Comparison of ENCODE assay signal across 22 mouse cellular contexts in the genomic region with DNA sequence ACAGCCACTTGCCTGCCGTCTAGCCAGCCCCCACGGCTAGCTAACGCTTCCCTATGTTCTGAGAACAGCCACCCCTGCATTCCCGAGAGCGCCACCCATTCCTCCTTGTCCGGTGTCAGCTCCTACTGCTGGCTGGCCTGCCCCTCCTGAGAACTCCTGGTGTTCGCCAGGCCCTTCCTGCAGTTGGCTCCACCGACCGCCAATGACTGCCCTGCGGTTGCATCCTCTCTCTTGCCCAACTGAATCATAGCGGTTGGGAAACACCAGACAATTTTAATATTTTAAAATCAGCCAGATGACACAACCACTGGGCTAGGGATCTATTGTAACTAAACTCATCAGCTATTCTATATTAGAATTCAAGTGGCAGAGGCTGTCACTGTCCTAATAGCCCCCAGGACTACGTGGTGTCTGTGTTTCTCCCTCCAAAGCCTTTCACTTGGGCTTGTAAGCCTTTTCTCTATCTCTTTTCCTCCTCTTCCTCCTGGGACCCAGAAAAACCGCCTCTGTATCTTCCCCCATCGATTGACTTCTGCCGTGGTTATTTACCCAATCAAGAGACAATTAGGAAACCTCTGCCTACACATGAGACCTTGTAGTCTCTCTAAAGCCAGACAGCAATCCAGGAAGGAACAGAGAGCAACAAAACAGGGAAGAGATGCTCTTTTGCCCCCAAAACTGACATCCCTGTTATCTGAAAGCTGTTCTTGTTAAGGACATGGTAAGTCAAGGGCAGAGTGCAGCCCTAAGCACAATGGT. TPM values are rescaled to one million over a fixed set of nuclear protein-coding genes. Genes with fewer than 3 reads are reported as not detected.
A peak's percentile ranks its signal among the peaks of the same experiment; 100 is the strongest.
DNase-seq lines count a peak whose midpoint lies in the region; ATAC-seq and TF ChIP-seq lines count a peak whose summit lies in the region.
"Had no signal": no experiment of that assay in that cellular context is flagged by ENCODE, and none has a peak within 500 bp of the region (broad histone marks: within the 10 kb centered on the region; RNA-seq: fewer than 3 reads in every experiment).

No protein-coding gene starts in this region.

- H3K9me3 ChIP-seq in hindbrain, postnatal 0 days (ENCODE audit: low read length) = no peaks in the 10 kb centered on the region
- H3K9me3 ChIP-seq: forebrain, embryonic 10.5 days; limb, embryonic 15.5 days; stomach, embryonic 15.5 days had no signal

- intact Hi-C loops in gastrocnemius, adult 2 months (cut with DNase I) = no loop called here

- no peak overlapping the region for H3ac ChIP-seq in C2C12 (ENCODE audit: control insufficient read depth, insufficient read length, low read depth)

- H3K4me3 ChIP-seq in gastrocnemius, adult 2 months = no peak overlapping the region
- H3K4me3 ChIP-seq in C2C12 (ENCODE audit: insufficient read depth, poor library complexity, severe bottlenecking) = no peak overlapping the region
- no peak overlapping the region for H3K4me3 ChIP-seq in hindbrain, postnatal 0 days (ENCODE audit: low read length)
- H3K4me3 ChIP-seq: forebrain, embryonic 10.5 days; limb, embryonic 15.5 days; stomach, embryonic 15.5 days had no signal

- no peaks in the 10 kb centered on the region for H3K79me3 ChIP-seq in C2C12 (ENCODE audit: low read depth)

- H3K79me2 ChIP-seq in C2C12 (ENCODE audit: control insufficient read depth, insufficient read depth) = no peaks in the 10 kb centered on the region

- no peak overlapping the region for H3K9ac ChIP-seq in hindbrain, postnatal 0 days (replicated peaks; ENCODE audit: low read length)
- H3K9ac ChIP-seq: forebrain, postnatal 0 days; hindbrain, embryonic 14.5 days; limb, embryonic 15.5 days; stomach, embryonic 15.5 days had no signal

- no peak for TF ChIP-seq CTCF in gastrocnemius, adult 2 months (IDR thresholded peaks at IDR 0.05)
- peak; percentile 1 for TF ChIP-seq CTCF in C2C12 (IDR thresholded peaks at IDR 0.05; ENCODE audit: control insufficient read depth, insufficient read depth, insufficient read length)
- no peak for TF ChIP-seq CTCF in hindbrain, postnatal 0 days (IDR thresholded peaks at IDR 0.05; ENCODE audit: low read depth)

- no peak overlapping the region for H3K27ac ChIP-seq in gastrocnemius, adult 2 months
- no peak overlapping the region for H3K27ac ChIP-seq in hindbrain, postnatal 0 days
- H3K27ac ChIP-seq: forebrain, embryonic 10.5 days; hindbrain, embryonic 14.5 days; kidney, postnatal 0 days; limb, embryonic 15.5 days; stomach, embryonic 15.5 days had no signal

- H3K27me3 ChIP-seq in C2C12 (ENCODE audit: control insufficient read depth, insufficient read depth, insufficient read length) = no peaks in the 10 kb centered on the region
- H3K27me3 ChIP-seq in hindbrain, postnatal 0 days (ENCODE audit: insufficient read depth, low read length) = no peaks in the 10 kb centered on the region
- H3K27me3 ChIP-seq: limb, embryonic 15.5 days; stomach, embryonic 15.5 days had no signal

- ATAC-seq in granulocyte monocyte progenitor cell, adult 5-6 weeks (replicated peaks; ENCODE audit: poor library complexity, severe bottlenecking) = peak; percentile 98
- ATAC-seq in hindbrain, postnatal 0 days = no peak
- ATAC-seq: forebrain, postnatal 0 days had no signal

- peak; percentile 20 for DNase-seq in gastrocnemius, adult 2 months
- DNase-seq in gastrocnemius, postnatal 10 days = no peak
- DNase-seq in 3134 (ENCODE audit: extremely low read depth, insufficient read length, low spot score) = peak; percentile 18
- DNase-seq in hindbrain, postnatal 0 days (ENCODE audit: low spot score) = no peak
- DNase-seq in urinary bladder, postnatal 10 days (ENCODE audit: low spot score) = no peak
- DNase-seq: cerebellum, adult 2 months; forebrain, postnatal 0 days; gastrocnemius, postnatal 36 days; heart, postnatal 4 days; kidney, adult 2 months; left cerebral cortex, postnatal 4 days; lung, postnatal 14 days; midbrain, embryonic 14.5 days; thymus, adult 2 months; thymus, postnatal 4 days had no signal

- no peak overlapping the region for H3K4me2 ChIP-seq in hindbrain, postnatal 0 days (ENCODE audit: low read depth, low read length)
- H3K4me2 ChIP-seq: hindbrain, embryonic 14.5 days; limb, embryonic 15.5 days; stomach, embryonic 15.5 days had no signal

- H3K36me3 ChIP-seq in C2C12 (ENCODE audit: control insufficient read depth, insufficient read depth) = no peaks in the 10 kb centered on the region
- H3K36me3 ChIP-seq in hindbrain, postnatal 0 days (ENCODE audit: insufficient read depth, low read length) = no peaks in the 10 kb centered on the region
- H3K36me3 ChIP-seq: forebrain, embryonic 10.5 days; limb, embryonic 15.5 days; stomach, embryonic 15.5 days had no signal

- H3K4me1 ChIP-seq in hindbrain, postnatal 0 days (ENCODE audit: insufficient read depth, low read length) = no peaks in the 10 kb centered on the region
- H3K4me1 ChIP-seq: forebrain, embryonic 10.5 days; limb, embryonic 15.5 days; stomach, embryonic 15.5 days had no signal

- WGBS in hindbrain, postnatal 0 days = 79% methylated on average over 15 of the region's 15 CpGs

TF ChIP-seq in C2C12, 6 proteins besides CTCF, POLR2A, EP300 and RAD21:
- TF ChIP-seq USF1 (IDR thresholded peaks at IDR 0.05; ENCODE audit: low read depth) (no peak), CEBPB (IDR thresholded peaks at IDR 0.05; ENCODE audit: low read depth) (peak; percentile 74), FOSL1 (IDR thresholded peaks at IDR 0.05; ENCODE audit: insufficient read depth, low read length, poor library complexity, severe bottlenecking) (no peak), MYOG (IDR thresholded peaks at IDR 0.05; ENCODE audit: control insufficient read depth, extremely low read depth, insufficient read length) (no peak), MAX (IDR thresholded peaks at IDR 0.05) (no peak), MYOD1 (IDR thresholded peaks at IDR 0.05; ENCODE audit: control insufficient read depth, insufficient read length, low read depth) (no peak)
TF ChIP-seq in C2C12: peak in this region for 1.

RNA-seq across cellular contexts. Expression of a gene that starts 23.7 kb away (rescaled TPM):
- under 1 TPM; 0.22 to 0.33 TPM for total RNA-seq in gastrocnemius, adult 2 months (2021)
- 1 to 10 TPM in 1 of 2 experiments, under 1 TPM in 1; 0.87 to 1.7 TPM for total RNA-seq in gastrocnemius, postnatal 10 days (2021)
- polyA plus RNA-seq in C2C12 (2012; fragmentation: generic; extraction: Trizol) = 0.07 TPM
- 62.9 and 64.4 TPM in 2 replicates for total RNA-seq in granulocyte monocyte progenitor cell, adult 5-6 weeks (2014; fragmentation: Nextera tagmentation)
- 50.5 and 70.7 TPM in 2 replicates for total RNA-seq in granulocyte monocyte progenitor cell, adult 5-6 weeks (2017)
- 0.25 and 0.78 TPM in 2 replicates for total RNA-seq in hindbrain, postnatal 0 days (2014; rRNA removed)
- polyA plus RNA-seq in hindbrain, postnatal 0 days (2015; fragmentation: Nextera tagmentation; extraction: Ambion mirVana) = 2.0 and 2.3 TPM in 2 replicates

RNA-seq across cellular contexts. Expression of a gene that starts 39.4 kb away (rescaled TPM):
- 10 to 100 TPM; 32.2 to 33.7 TPM for total RNA-seq in gastrocnemius, adult 2 months (2021)
- total RNA-seq in gastrocnemius, postnatal 10 days (2021) = 10 to 100 TPM; 53.1 to 67.8 TPM
- polyA plus RNA-seq in C2C12 (2012; fragmentation: generic; extraction: Trizol) = 13.0 TPM
- total RNA-seq in granulocyte monocyte progenitor cell, adult 5-6 weeks (2014; fragmentation: Nextera tagmentation) = 55.9 and 87.3 TPM in 2 replicates
- 98.6 and 99.8 TPM in 2 replicates for total RNA-seq in granulocyte monocyte progenitor cell, adult 5-6 weeks (2017)
- total RNA-seq in hindbrain, postnatal 0 days (2014; rRNA removed) = 40.1 and 52.0 TPM in 2 replicates
- 120 and 129 TPM in 2 replicates for polyA plus RNA-seq in hindbrain, postnatal 0 days (2015; fragmentation: Nextera tagmentation; extraction: Ambion mirVana)

Comparison
In these comparisons a context has a peak if more than half of its experiments do, and no peak if none do; other contexts are left out.
1. DNase-seq: peak in gastrocnemius, adult 2 months (single experiment) and 3134 (single experiment); none in gastrocnemius, postnatal 10 days (single experiment), hindbrain, postnatal 0 days (single experiment) and urinary bladder, postnatal 10 days (single experiment).
2. RNA of a gene that starts 23.7 kb away (total RNA-seq): 50.5 to 70.7 TPM in granulocyte monocyte progenitor cell, adult 5-6 weeks; 0.87 to 1.7 TPM in gastrocnemius, postnatal 10 days, 0.25 to 0.78 TPM in hindbrain, postnatal 0 days and 0.22 to 0.33 TPM in gastrocnemius, adult 2 months; every median in the first group is over 10 times any median in the second.